Mouse (Mus musculus) heart, embryonic 12.5 days (tissue): ENCODE results near the gene Tmem108. TPM values are rescaled to one million over a fixed set of nuclear protein-coding genes. Genes with fewer than 3 reads are reported as not detected.

ENCODE experiments used
- ATAC-seq: fragments of 200-750 bp; cut with Nextera tagmentation; 2 replicates; pipeline ENCODE4 v1.8.0; 2017; ENCODE audit warnings: moderate TSS enrichment, moderate library complexity; ENCODE audit not compliant: insufficient number of reproducible peaks, low FRiP score
- H3K27ac ChIP-seq: fragments of 300-500 bp; sonication (generic); 2 replicates; pipeline ENCODE4 v1.5.1; 2016; ENCODE audit warnings: mild to moderate bottlenecking, moderate library complexity; ENCODE audit not compliant: poor library complexity, severe bottlenecking
- H3K27me3 ChIP-seq: fragments of 300-500 bp; sonication (generic); replicated peaks from 2 replicates; pipeline ENCODE4 v1.6.1; 2016; ENCODE audit warnings: mild to moderate bottlenecking, moderate library complexity
- H3K36me3 ChIP-seq: fragments of 300-500 bp; sonication (generic); 2 replicates; pipeline ENCODE4 v1.6.1; 2016; ENCODE audit warnings: mild to moderate bottlenecking, moderate library complexity
- H3K4me1 ChIP-seq: fragments of 300-500 bp; sonication (generic); replicated peaks from 2 replicates; pipeline ENCODE4 v1.6.1; 2016; ENCODE audit warnings: mild to moderate bottlenecking
- H3K4me2 ChIP-seq: fragments of 300-500 bp; sonication (generic); 2 replicates; pipeline ENCODE4 v1.6.1; 2016; ENCODE audit warnings: mild to moderate bottlenecking, moderate library complexity
- H3K4me3 ChIP-seq: fragments of 300-500 bp; sonication (generic); 2 replicates; pipeline ENCODE4 v1.5.1; 2016; ENCODE audit warnings: mild to moderate bottlenecking
- H3K9ac ChIP-seq: fragments of 300-500 bp; sonication (generic); 2 replicates; pipeline ENCODE4 v1.6.1; 2016; ENCODE audit warnings: mild to moderate bottlenecking, moderate library complexity
- H3K9me3 ChIP-seq: fragments of 300-500 bp; sonication (generic); replicated peaks from 2 replicates; pipeline ENCODE4 v1.6.1; 2016; ENCODE audit warnings: mild to moderate bottlenecking, moderate library complexity
- WGBS: fragments of 180-500 bp; shearing (Covaris S2); methylation state at CpG from one replicate; pipeline ENCODE4 v1.1.7; 2016; 5-methylcytosine and 5-hydroxymethylcytosine counted together
- polyA plus RNA-seq: library from polyadenylated mRNA; unstranded; fragments of >200 nt; fragmentation: Nextera tagmentation; extraction: Ambion mirVana; gene quantifications from 2 replicates; pipeline ENCODE4 v1.2.1, GENCODE M21; 2016

The Tmem108 gene
- polyA plus RNA-seq, 1 experiment from 2014 or later, result 97.5 TPM

- WGBS, result 36% methylated on average over 3 of the region's 3 CpGs
- Histone ChIP-seq H3K4me3 (no peak overlapping the region), H3K4me1 (peaks cover 57% of the 10 kb centered on the region), H3K36me3 (no peaks in the 10 kb centered on the region), H3K9me3 (no peaks in the 10 kb centered on the region), H3K27ac (no peak overlapping the region), H3K9ac (no peak overlapping the region), H3K4me2 (no peak overlapping the region), H3K27me3 (no peaks in the 10 kb centered on the region)
- peak; percentile 44; the same call in 1 of the 2 replicates for ATAC-seq
Observed at GRCm38 (mm10) chr9:103636847-103637246, 124.8 kb downstream of the Tmem108 start.

GRCm38 (mm10) chr9:103628861-103629469, 132.7 kb downstream of the Tmem108 start:
- Histone ChIP-seq H3K9me3 (no peaks in the 10 kb centered on the region), H3K4me3 (no peak overlapping the region), H3K27me3 (no peaks in the 10 kb centered on the region), H3K4me2 (no peak overlapping the region), H3K27ac (peak overlapping the region; percentile 45), H3K4me1 (peaks cover 40% of the 10 kb centered on the region), H3K9ac (no peak overlapping the region), H3K36me3 (no peaks in the 10 kb centered on the region)
- ATAC-seq, result no peak
- 50% methylated on average over 9 of the region's 9 CpGs for WGBS

DNA sequence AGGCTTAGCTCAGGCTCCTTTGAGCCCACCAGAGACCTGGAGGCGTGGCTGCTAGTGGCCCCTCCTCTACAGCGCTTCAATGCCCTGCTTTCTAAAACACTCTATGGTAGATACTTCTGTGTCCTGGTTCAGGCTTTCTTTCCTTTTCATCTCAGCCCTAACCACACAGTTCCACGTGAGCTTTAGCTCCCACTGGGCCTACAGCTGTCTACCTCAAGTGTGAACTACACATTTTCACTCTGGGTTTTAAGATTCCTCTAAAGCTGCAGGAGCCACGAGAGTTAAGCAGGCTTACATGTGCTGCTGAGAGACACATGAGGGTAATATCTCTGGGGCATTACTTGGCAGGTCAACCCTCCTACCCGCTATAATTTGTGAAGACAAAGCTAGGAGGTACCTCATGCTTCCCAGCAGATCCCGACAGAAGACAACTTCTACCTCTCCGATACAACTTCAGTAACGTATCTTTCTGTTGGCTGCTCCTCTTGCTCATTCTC, 134.2 kb downstream of the Tmem108 start:
- H3K4me1 ChIP-seq, result peaks cover 44% of the 10 kb centered on the region
- no peak overlapping the region for H3K27ac ChIP-seq
- no peaks in the 10 kb centered on the region for H3K27me3 ChIP-seq
- H3K9me3 ChIP-seq, result no peaks in the 10 kb centered on the region
- H3K4me3 ChIP-seq, result no peak overlapping the region
- no peak overlapping the region for H3K9ac ChIP-seq
- 82% methylated on average over 8 of the region's 8 CpGs for WGBS
- no peaks in the 10 kb centered on the region for H3K36me3 ChIP-seq
- H3K4me2 ChIP-seq, result no peak overlapping the region
- ATAC-seq, result no peak

GRCm38 (mm10) chr9:103626156-103626555, 135.5 kb downstream of the Tmem108 start:
- no peak for ATAC-seq
- peaks cover 41% of the 10 kb centered on the region for H3K4me1 ChIP-seq
- H3K4me2 ChIP-seq, result no peak overlapping the region
- H3K27ac ChIP-seq, result 0 out of 2 replicates have a peak overlapping the region, but pooled peaks have one; percentile 12
- no peak overlapping the region for H3K4me3 ChIP-seq
- no peaks in the 10 kb centered on the region for H3K27me3 ChIP-seq
- no peaks in the 10 kb centered on the region for H3K9me3 ChIP-seq
- WGBS, result 78% methylated on average over 4 of the region's 4 CpGs
- 0 out of 2 replicates have a peak, but pooled peaks cover 4% of the 10 kb centered on the region for H3K36me3 ChIP-seq
- H3K9ac ChIP-seq, result no peak overlapping the region

GRCm38 (mm10) chr9:103624649-103625048, 137.0 kb downstream of the Tmem108 start:
- Histone ChIP-seq H3K4me1 (peaks cover 48% of the 10 kb centered on the region), H3K4me3 (no peak overlapping the region), H3K9ac (no peak overlapping the region), H3K4me2 (no peak overlapping the region), H3K27me3 (no peaks in the 10 kb centered on the region), H3K27ac (no peak overlapping the region), H3K36me3 (0 out of 2 replicates have a peak, but pooled peaks cover 4% of the 10 kb centered on the region), H3K9me3 (no peaks in the 10 kb centered on the region)
- WGBS, result 24% methylated on average over 1 of the region's 1 CpGs
- peak; percentile 54; the same call in 1 of the 2 replicates for ATAC-seq

GRCm38 (mm10) chr9:103623560-103624316, 137.9 kb downstream of the Tmem108 start:
- WGBS, result 67% methylated on average over 19 of the region's 19 CpGs
- peaks cover 47% of the 10 kb centered on the region for H3K4me1 ChIP-seq
- H3K9me3 ChIP-seq, result no peaks in the 10 kb centered on the region
- no peak overlapping the region for H3K4me3 ChIP-seq
- H3K27ac ChIP-seq, result peak overlapping the region; percentile 75
- H3K4me2 ChIP-seq, result no peak overlapping the region
- H3K27me3 ChIP-seq, result no peaks in the 10 kb centered on the region
- no peak overlapping the region for H3K9ac ChIP-seq
- 0 out of 2 replicates have a peak, but pooled peaks cover 4% of the 10 kb centered on the region for H3K36me3 ChIP-seq
- no peak for ATAC-seq

DNA sequence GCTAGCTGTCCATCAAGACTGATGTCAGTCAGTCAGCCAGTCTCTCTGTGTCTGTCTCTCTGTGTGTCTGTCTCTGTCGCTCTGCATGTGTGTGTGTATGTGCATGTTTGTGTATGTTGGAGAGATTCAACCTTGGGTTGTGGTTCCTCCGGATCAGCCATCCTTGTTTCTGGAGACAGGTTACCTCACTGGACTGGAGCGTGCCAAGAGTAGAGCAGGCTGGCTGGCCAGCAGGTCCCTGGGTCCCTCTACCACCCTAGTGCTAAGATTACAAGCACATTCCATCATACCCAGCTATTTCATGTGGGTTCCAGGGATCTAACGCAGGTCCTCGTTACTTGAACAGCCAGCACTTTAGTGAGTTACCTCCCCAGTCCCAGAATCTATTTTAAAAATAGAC, 138.6 kb downstream of the Tmem108 start:
- no peak for ATAC-seq
- no peak overlapping the region for H3K4me3 ChIP-seq
- no peak overlapping the region for H3K4me2 ChIP-seq
- peaks cover 43% of the 10 kb centered on the region for H3K4me1 ChIP-seq
- peak overlapping the region; percentile 75 for H3K27ac ChIP-seq
- WGBS, result 55% methylated on average over 5 of the region's 5 CpGs
- no peaks in the 10 kb centered on the region for H3K27me3 ChIP-seq
- H3K9me3 ChIP-seq, result no peaks in the 10 kb centered on the region
- 0 out of 2 replicates have a peak overlapping the region, but pooled peaks have one; percentile 7 for H3K9ac ChIP-seq
- H3K36me3 ChIP-seq, result 0 out of 2 replicates have a peak, but pooled peaks cover 4% of the 10 kb centered on the region

DNA sequence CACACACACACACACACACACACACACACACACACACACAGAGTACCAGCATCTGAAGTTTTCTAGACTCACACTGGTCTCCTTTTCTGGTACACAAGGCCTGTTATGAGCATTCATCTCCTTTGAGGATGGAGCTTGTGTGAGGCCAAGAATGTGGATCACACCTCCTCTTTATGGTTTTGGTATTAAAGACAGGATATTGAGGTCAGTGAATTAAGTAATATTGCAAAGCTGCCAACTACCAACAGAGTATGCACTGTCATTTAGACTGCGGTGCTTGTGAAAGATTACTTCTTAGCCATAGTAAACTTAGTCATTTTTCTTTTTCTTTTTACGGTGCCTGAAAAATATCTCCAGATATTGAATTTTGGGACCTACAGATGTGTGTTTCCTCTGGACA, 139.8 kb downstream of the Tmem108 start:
- H3K36me3 ChIP-seq, result 0 out of 2 replicates have a peak, but pooled peaks cover 4% of the 10 kb centered on the region
- H3K27me3 ChIP-seq, result no peaks in the 10 kb centered on the region
- WGBS, result 88% methylated on average over 2 of the region's 2 CpGs
- H3K9ac ChIP-seq, result no peak overlapping the region
- ATAC-seq, result no peak
- H3K9me3 ChIP-seq, result no peaks in the 10 kb centered on the region
- no peak overlapping the region for H3K4me3 ChIP-seq
- no peak overlapping the region for H3K4me2 ChIP-seq
- H3K27ac ChIP-seq, result no peak overlapping the region
- H3K4me1 ChIP-seq, result peaks cover 40% of the 10 kb centered on the region

DNA sequence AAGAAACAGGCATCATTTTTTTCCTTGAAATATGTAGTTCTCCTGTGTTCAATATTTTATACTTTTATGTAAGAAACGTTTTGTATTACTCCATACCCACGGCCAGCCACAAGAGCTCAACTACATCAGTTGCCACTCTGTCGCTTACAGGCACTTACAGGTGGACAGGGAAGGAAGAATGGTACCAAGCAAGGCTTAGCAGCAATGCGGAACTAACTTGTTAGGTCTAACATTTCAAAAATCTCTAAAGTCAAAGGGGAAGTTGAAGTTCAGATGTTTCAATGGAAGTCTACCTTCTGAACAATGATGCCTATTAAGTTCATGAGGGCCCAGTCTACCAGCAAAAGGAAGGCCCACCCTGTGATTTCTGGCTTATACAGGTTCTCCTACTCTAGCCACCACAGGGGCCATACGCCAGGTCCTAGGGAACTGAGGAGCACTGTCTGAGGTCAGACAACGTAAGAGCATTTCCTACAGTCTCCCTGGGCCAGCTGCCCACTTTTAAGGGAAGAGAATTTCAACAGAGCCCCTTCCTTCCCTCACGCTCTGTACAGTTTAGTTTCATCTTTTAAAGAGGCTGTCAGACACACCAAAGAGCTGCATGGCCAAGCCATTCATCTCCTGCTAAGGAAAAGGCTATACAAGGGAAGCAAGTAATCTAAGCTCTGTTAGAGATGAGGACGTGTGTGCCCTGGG, 141.0 kb downstream of the Tmem108 start:
- Histone ChIP-seq H3K36me3 (0 out of 2 replicates have a peak, but pooled peaks cover 9% of the 10 kb centered on the region), H3K4me3 (no peak overlapping the region), H3K4me1 (peaks cover 38% of the 10 kb centered on the region), H3K27me3 (no peaks in the 10 kb centered on the region), H3K9me3 (0 out of 2 replicates have a peak, but pooled peaks cover 3% of the 10 kb centered on the region), H3K9ac (no peak overlapping the region), H3K27ac (no peak overlapping the region), H3K4me2 (no peak overlapping the region)
- 82% methylated on average over 8 of the region's 8 CpGs for WGBS
- no peak for ATAC-seq

GRCm38 (mm10) chr9:103614260-103614659, 147.4 kb downstream of the Tmem108 start:
- WGBS, result 73% methylated on average over 4 of the region's 4 CpGs
- Histone ChIP-seq H3K9me3 (peaks cover 8% of the 10 kb centered on the region; the same call in 1 of the 2 replicates), H3K9ac (no peak overlapping the region), H3K4me1 (peaks cover 4% of the 10 kb centered on the region), H3K27ac (no peak overlapping the region), H3K4me2 (no peak overlapping the region), H3K27me3 (no peaks in the 10 kb centered on the region), H3K4me3 (no peak overlapping the region), H3K36me3 (peaks cover 13% of the 10 kb centered on the region; the same call in 1 of the 2 replicates)
- no peak for ATAC-seq
